Mouse (Mus musculus): ENCODE data around the gene Fbxo2. TPM values are rescaled to one million over a fixed set of nuclear protein-coding genes. Genes with fewer than 3 reads are reported as not detected.

Gene Fbxo2
- polyA plus RNA-seq, 1 experiment from 2014 or later, result 4.5 TPM

- no peak overlapping the region for H3K27ac ChIP-seq
- no peaks in the 10 kb centered on the region for H3K36me3 ChIP-seq
- WGBS, result 63% methylated on average over 1 of the region's 1 CpGs
- peaks cover 18% of the 10 kb centered on the region for H3K4me1 ChIP-seq
- H3K9ac ChIP-seq, result no peak overlapping the region
- no peaks in the 10 kb centered on the region for H3K9me3 ChIP-seq
- ATAC-seq (ENCODE audit: insufficient number of reproducible peaks, low FRiP score, low TSS enrichment, low read depth), result no peak
- peaks cover 40% of the 10 kb centered on the region for H3K27me3 ChIP-seq
- no peak overlapping the region for H3K4me3 ChIP-seq
- H3K4me2 ChIP-seq, result no peak overlapping the region
These were observed 32.2 kb upstream of the Fbxo2 start for GRCm38 (mm10) chr4:148128241-148128640.

GRCm38 (mm10) chr4:148128672-148129071 lies 31.7 kb upstream of the Fbxo2 start:
- Histone ChIP-seq H3K4me2 (no peak overlapping the region), H3K4me1 (peaks cover 18% of the 10 kb centered on the region), H3K9ac (no peak overlapping the region), H3K9me3 (no peaks in the 10 kb centered on the region), H3K27ac (no peak overlapping the region), H3K36me3 (no peaks in the 10 kb centered on the region), H3K4me3 (no peak overlapping the region), H3K27me3 (peaks cover 40% of the 10 kb centered on the region)
- 59% methylated on average over 2 of the region's 2 CpGs for WGBS
- ATAC-seq (ENCODE audit: insufficient number of reproducible peaks, low FRiP score, low TSS enrichment, low read depth), result no peak

- ATAC-seq (ENCODE audit: insufficient number of reproducible peaks, low FRiP score, low TSS enrichment, low read depth), result no peak
- H3K27ac ChIP-seq, result peak within 1 kb of the TSS; percentile 43; the same call in 1 of the 2 replicates
- no peaks in the 10 kb centered on the region for H3K9me3 ChIP-seq
- H3K4me2 ChIP-seq, result peak within 1 kb of the TSS; percentile 96
- no peaks in the 10 kb centered on the region for H3K36me3 ChIP-seq
- H3K9ac ChIP-seq, result peak within 1 kb of the TSS; percentile 39
- WGBS, result 2% methylated on average over 18 of the region's 18 CpGs
- H3K4me1 ChIP-seq, result peaks cover 18% of the 10 kb centered on the region
- peaks cover 40% of the 10 kb centered on the region for H3K27me3 ChIP-seq
- peak within 1 kb of the TSS; percentile 69 for H3K4me3 ChIP-seq
These were observed 30.3 kb upstream of the Fbxo2 start, which contains the start of gene Mad2l2 for GRCm38 (mm10) chr4:148130133-148130532. Mad2l2 (plus strand) TSS chr4:148130384.

GRCm38 (mm10) chr4:148130561-148131413 lies 29.6 kb upstream of the Fbxo2 start, which contains the start of gene Draxin:
Draxin (minus strand) TSS chr4:148130698.
- Histone ChIP-seq H3K27me3 (peaks cover 40% of the 10 kb centered on the region), H3K9me3 (no peaks in the 10 kb centered on the region), H3K27ac (peak within 1 kb of the TSS; percentile 43; the same call in 1 of the 2 replicates), H3K4me1 (peaks cover 18% of the 10 kb centered on the region), H3K4me3 (peak within 1 kb of the TSS; percentile 69), H3K9ac (peak within 1 kb of the TSS; percentile 39), H3K36me3 (no peaks in the 10 kb centered on the region), H3K4me2 (peak within 1 kb of the TSS; percentile 96)
- ATAC-seq (ENCODE audit: insufficient number of reproducible peaks, low FRiP score, low TSS enrichment, low read depth), result peak; percentile 81
- under 1% methylated on average over 69 of the region's 87 CpGs for WGBS

GRCm38 (mm10) chr4:148131497-148132081 lies 28.8 kb upstream of the Fbxo2 start:
- H3K27ac ChIP-seq, result no peak overlapping the region
- no peaks in the 10 kb centered on the region for H3K9me3 ChIP-seq
- H3K4me2 ChIP-seq, result peak overlapping the region; percentile 96
- H3K4me1 ChIP-seq, result peaks cover 18% of the 10 kb centered on the region
- peaks cover 40% of the 10 kb centered on the region for H3K27me3 ChIP-seq
- peak overlapping the region; percentile 35; the same call in 1 of the 2 replicates for H3K9ac ChIP-seq
- no peak for ATAC-seq (ENCODE audit: insufficient number of reproducible peaks, low FRiP score, low TSS enrichment, low read depth)
- H3K4me3 ChIP-seq, result peak overlapping the region; percentile 69
- no peaks in the 10 kb centered on the region for H3K36me3 ChIP-seq
- WGBS, result 2% methylated on average over 21 of the region's 21 CpGs

GRCm38 (mm10) chr4:148134988-148135387 lies 25.4 kb upstream of the Fbxo2 start:
- no peak for ATAC-seq (ENCODE audit: insufficient number of reproducible peaks, low FRiP score, low TSS enrichment, low read depth)
- Histone ChIP-seq H3K9ac (no peak overlapping the region), H3K9me3 (no peaks in the 10 kb centered on the region), H3K4me3 (no peak overlapping the region), H3K4me2 (no peak overlapping the region), H3K36me3 (no peaks in the 10 kb centered on the region), H3K27ac (no peak overlapping the region), H3K27me3 (peaks cover 28% of the 10 kb centered on the region), H3K4me1 (peaks cover 24% of the 10 kb centered on the region)
- WGBS, result 83% methylated on average over 8 of the region's 8 CpGs

- ATAC-seq (ENCODE audit: insufficient number of reproducible peaks, low FRiP score, low TSS enrichment, low read depth), result no peak
These were observed 22.9 kb upstream of the Fbxo2 start for GRCm38 (mm10) chr4:148137503-148137902.

GRCm38 (mm10) chr4:148139767-148140097 lies 20.7 kb upstream of the Fbxo2 start:
- Histone ChIP-seq H3K36me3 (0 out of 2 replicates have a peak, but pooled peaks cover 2% of the 10 kb centered on the region), H3K27ac (peak overlapping the region; percentile 93), H3K9ac (peak overlapping the region; percentile 55), H3K27me3 (peaks cover 7% of the 10 kb centered on the region; the same call in 1 of the 2 replicates), H3K4me3 (peak overlapping the region; percentile 77), H3K9me3 (no peaks in the 10 kb centered on the region), H3K4me2 (peak overlapping the region; percentile 90), H3K4me1 (peaks cover 12% of the 10 kb centered on the region; the same call in 1 of the 2 replicates)
- no peak for ATAC-seq (ENCODE audit: insufficient number of reproducible peaks, low FRiP score, low TSS enrichment, low read depth)
- 1% methylated on average over 12 of the region's 12 CpGs for WGBS

More at GRCm38 (mm10) chr4:148137503-148137902, 22.9 kb upstream of the Fbxo2 start:
- Histone ChIP-seq H3K4me1 (peaks cover 12% of the 10 kb centered on the region; the same call in 1 of the 2 replicates), H3K36me3 (no peaks in the 10 kb centered on the region), H3K4me3 (no peak overlapping the region), H3K27me3 (peaks cover 7% of the 10 kb centered on the region; the same call in 1 of the 2 replicates), H3K9ac (no peak overlapping the region), H3K9me3 (no peaks in the 10 kb centered on the region), H3K27ac (no peak overlapping the region), H3K4me2 (no peak overlapping the region)
- 76% methylated on average over 8 of the region's 8 CpGs for WGBS

- peaks cover 12% of the 10 kb centered on the region; the same call in 1 of the 2 replicates for H3K4me1 ChIP-seq
- ATAC-seq (ENCODE audit: insufficient number of reproducible peaks, low FRiP score, low TSS enrichment, low read depth), result peak; percentile 92
- peak overlapping the region; percentile 93 for H3K27ac ChIP-seq
- H3K4me3 ChIP-seq, result peak overlapping the region; percentile 77
- H3K9ac ChIP-seq, result peak overlapping the region; percentile 55
- whole genome bisulfite sequencing, result under 1% methylated on average over 65 of the region's 65 CpGs
- no peaks in the 10 kb centered on the region for H3K9me3 ChIP-seq
- H3K27me3 ChIP-seq, result peaks cover 7% of the 10 kb centered on the region; the same call in 1 of the 2 replicates
- peak overlapping the region; percentile 90 for H3K4me2 ChIP-seq
- peaks cover 6% of the 10 kb centered on the region for H3K36me3 ChIP-seq
These were observed 20.1 kb upstream of the Fbxo2 start for GRCm38 (mm10) chr4:148140098-148141011.

GRCm38 (mm10) chr4:148143721-148144120 lies 16.7 kb upstream of the Fbxo2 start:
- ATAC-seq (ENCODE audit: insufficient number of reproducible peaks, low FRiP score, low TSS enrichment, low read depth), result no peak

GRCm38 (mm10) chr4:148147714-148148113 lies 12.7 kb upstream of the Fbxo2 start:
- Histone ChIP-seq H3K9ac (no peak overlapping the region), H3K9me3 (no peaks in the 10 kb centered on the region), H3K4me1 (peaks cover 23% of the 10 kb centered on the region; the same call in 1 of the 2 replicates), H3K4me3 (no peak overlapping the region), H3K4me2 (no peak overlapping the region), H3K36me3 (peaks cover 25% of the 10 kb centered on the region), H3K27me3 (no peaks in the 10 kb centered on the region), H3K27ac (no peak overlapping the region)
- ATAC-seq (ENCODE audit: insufficient number of reproducible peaks, low FRiP score, low TSS enrichment, low read depth), result no peak
- WGBS, result 91% methylated on average over 2 of the region's 2 CpGs

More at GRCm38 (mm10) chr4:148143721-148144120, 16.7 kb upstream of the Fbxo2 start:
- Histone ChIP-seq H3K27me3 (peaks cover 1% of the 10 kb centered on the region; the same call in 1 of the 2 replicates), H3K9me3 (no peaks in the 10 kb centered on the region), H3K36me3 (peaks cover 25% of the 10 kb centered on the region), H3K9ac (no peak overlapping the region), H3K4me3 (no peak overlapping the region), H3K27ac (no peak overlapping the region), H3K4me1 (peaks cover 12% of the 10 kb centered on the region; the same call in 1 of the 2 replicates), H3K4me2 (no peak overlapping the region)
- 86% methylated on average over 5 of the region's 5 CpGs for WGBS

Data from limb, embryonic 15.5 days (tissue).